Mouse (Mus musculus) small intestine, adult 2 months (tissue): ENCODE results near the gene Lhfpl5.

ENCODE experiments used
- CTCF ChIP-seq: fragments of 200-500 bp; IDR thresholded peaks from 2 replicates; pipeline ENCODE4 v1.5.1; 2012; ENCODE audit warnings: low read depth, mild to moderate bottlenecking, control low read depth, inconsistent platforms, low read length, moderate library complexity, mixed read lengths; ENCODE audit not compliant: insufficient replicate concordance, insufficient read length; ENCODE audit errors: extremely low read depth
- POLR2A ChIP-seq: fragments of 200-500 bp; IDR thresholded peaks from 2 replicates; pipeline ENCODE4 v1.6.1; 2012; ENCODE audit warnings: low read depth, mild to moderate bottlenecking, control low read depth, inconsistent platforms, low read length, moderate library complexity

DNA sequence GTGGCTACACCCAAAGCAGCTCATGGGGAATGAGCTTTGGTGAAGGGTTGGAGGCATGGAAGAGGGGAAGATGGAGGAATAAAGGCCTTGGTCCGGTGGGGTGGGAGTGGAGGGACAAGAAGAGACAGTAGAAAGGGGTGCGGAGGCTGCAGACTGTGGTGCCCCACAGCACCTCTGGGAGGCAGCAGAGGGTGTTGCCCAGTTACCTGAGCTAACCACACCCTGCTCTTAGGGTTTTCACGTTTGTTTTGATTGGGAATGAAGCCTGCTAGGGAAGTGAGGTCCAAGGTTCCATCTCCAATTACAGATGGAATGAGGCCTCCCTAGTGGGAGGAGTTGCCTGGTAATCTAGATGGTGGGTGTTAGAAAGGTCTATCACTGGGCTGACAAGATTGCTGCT is 53.7 kb downstream of the Lhfpl5 start:
- peak; percentile 55; the same call in 1 of the 2 replicates for TF ChIP-seq CTCF
- TF ChIP-seq POLR2A: no peak
